Mouse (Mus musculus) limb, embryonic 14.5 days (tissue): ENCODE results near the gene Slc8a1. TPM values are rescaled to one million over a fixed set of nuclear protein-coding genes. Genes with fewer than 3 reads are reported as not detected.

Source experiments
- ATAC-seq: fragments of 200-750 bp; cut with Nextera tagmentation; 2 replicates; pipeline ENCODE4 v1.8.0; 2017; ENCODE audit warnings: low read depth, moderate number of reproducible peaks, moderate TSS enrichment; ENCODE audit not compliant: low FRiP score
- DNase-seq: peaks from one replicate; pipeline ENCODE4 v3.0.0-alpha.2; 2015; ENCODE audit warnings: low spot score
- H3K27ac ChIP-seq: fragments of 300-500 bp; sonication (generic); replicated peaks from 2 replicates; pipeline ENCODE4 v1.5.1; 2014; ENCODE audit warnings: low read depth, mild to moderate bottlenecking, low read length, moderate library complexity, mixed read lengths
- H3K27me3 ChIP-seq: fragments of 300-500 bp; sonication (generic); 2 replicates; pipeline ENCODE4 v1.6.1; 2014; ENCODE audit warnings: low read length, mixed read lengths; ENCODE audit not compliant: control insufficient read depth, insufficient read depth
- H3K36me3 ChIP-seq: fragments of 300-500 bp; sonication (generic); 2 replicates; pipeline ENCODE4 v1.6.1; 2014; ENCODE audit warnings: mild to moderate bottlenecking, low read length, moderate library complexity, mixed read lengths; ENCODE audit not compliant: control insufficient read depth, insufficient read depth
- H3K4me1 ChIP-seq: fragments of 300-500 bp; sonication (generic); 2 replicates; pipeline ENCODE4 v1.6.1; 2014; ENCODE audit warnings: antibody characterized with exemption, low read length, mixed read lengths; ENCODE audit not compliant: control insufficient read depth, insufficient read depth
- H3K4me2 ChIP-seq: fragments of 300-500 bp; sonication (generic); replicated peaks from 2 replicates; pipeline ENCODE4 v1.6.1; 2014; ENCODE audit warnings: low read depth, mild to moderate bottlenecking, low read length, moderate library complexity; ENCODE audit not compliant: severe bottlenecking
- H3K4me3 ChIP-seq: fragments of 300-500 bp; sonication (generic); replicated peaks from 2 replicates; pipeline ENCODE4 v1.5.1; 2014; ENCODE audit warnings: low read length
- H3K9ac ChIP-seq: fragments of 300-500 bp; sonication (generic); 2 replicates; pipeline ENCODE4 v1.6.1; 2014; ENCODE audit warnings: mild to moderate bottlenecking, low read depth, low read length, moderate library complexity; ENCODE audit not compliant: severe bottlenecking
- H3K9me3 ChIP-seq: fragments of 300-500 bp; sonication (generic); 2 replicates; pipeline ENCODE4 v1.6.1; 2016; ENCODE audit warnings: low read length; ENCODE audit not compliant: control insufficient read depth
- POLR2A ChIP-seq: fragments of 200-500 bp; IDR thresholded peaks from 2 replicates; pipeline ENCODE4 v1.8.0; 2012; ENCODE audit warnings: inconsistent platforms, mild to moderate bottlenecking, moderate library complexity, borderline replicate concordance; ENCODE audit not compliant: insufficient read depth, insufficient read length; ENCODE audit errors: extremely low read depth
- WGBS: fragments of 180-500 bp; shearing (Covaris S2); extraction: QIAGEN DNeasy Blood & Tissue Kit; methylation state at CpG from one replicate; pipeline ENCODE4 v1.1.7; 2014; 5-methylcytosine and 5-hydroxymethylcytosine counted together
- polyA plus RNA-seq, 2 experiments: library from polyadenylated mRNA; depleted of rRNA in 1 of 2; stranded (reverse) in 1 of 2; unstranded in 1 of 2; fragments of >200 nt; fragmentation: Nextera tagmentation in 1 of 2; extraction: Ambion mirVana in 1 of 2; gene quantifications; 2 replicates each; pipeline versions ENCODE4 v1.2.1 to v1.2.3; 2012 to 2014

Gene Slc8a1
- polyA plus RNA-seq, 2 experiments = 9.1 to 9.8 TPM

GRCm38 (mm10) chr17:81605219-81605660 is 132.9 kb downstream of the Slc8a1 start:
- DNase-seq (no peak), ATAC-seq (no peak)
- no peaks in the 10 kb centered on the region; the same call in 1 of the 2 replicates for H3K36me3 ChIP-seq
- 53% methylated on average over 4 of the region's 4 CpGs for WGBS
- no peak overlapping the region for H3K27ac ChIP-seq
- no peak for TF ChIP-seq POLR2A
- no peaks in the 10 kb centered on the region for H3K27me3 ChIP-seq
- no peaks in the 10 kb centered on the region for H3K9me3 ChIP-seq
- no peak overlapping the region for H3K9ac ChIP-seq
- no peak overlapping the region for H3K4me2 ChIP-seq
- no peaks in the 10 kb centered on the region; the same call in 1 of the 2 replicates for H3K4me1 ChIP-seq
- H3K4me3 ChIP-seq = no peak overlapping the region

DNA sequence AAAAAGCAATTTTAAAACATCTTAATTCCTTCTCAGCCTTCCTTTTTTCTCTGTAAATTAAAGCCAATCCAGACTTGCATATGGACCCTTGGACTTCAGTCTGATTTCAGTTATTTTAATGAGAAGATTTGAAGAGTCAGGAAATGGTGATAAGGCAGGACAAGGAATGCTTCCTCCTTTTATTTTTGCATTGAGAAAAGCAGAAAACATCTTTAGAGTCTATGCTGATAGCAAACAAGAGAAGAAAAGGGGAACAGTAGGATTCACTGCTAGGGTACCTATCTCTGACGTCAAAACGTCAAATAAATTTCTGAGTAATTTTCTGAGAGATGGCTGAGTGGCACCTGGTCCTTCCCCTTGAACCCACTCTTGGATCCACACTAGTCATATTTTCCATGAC is 139.1 kb downstream of the Slc8a1 start:
- H3K4me1 ChIP-seq = no peaks in the 10 kb centered on the region
- no peaks in the 10 kb centered on the region for H3K27me3 ChIP-seq
- WGBS = 81% methylated on average over 2 of the region's 2 CpGs
- no peaks in the 10 kb centered on the region; the same call in 1 of the 2 replicates for H3K36me3 ChIP-seq
- H3K9ac ChIP-seq = no peak overlapping the region
- ATAC-seq = no peak
- no peaks in the 10 kb centered on the region for H3K9me3 ChIP-seq
- no peak overlapping the region for H3K4me2 ChIP-seq
- H3K27ac ChIP-seq = no peak overlapping the region
- DNase-seq = no peak
- no peak overlapping the region for H3K4me3 ChIP-seq
- no peak for TF ChIP-seq POLR2A

DNA sequence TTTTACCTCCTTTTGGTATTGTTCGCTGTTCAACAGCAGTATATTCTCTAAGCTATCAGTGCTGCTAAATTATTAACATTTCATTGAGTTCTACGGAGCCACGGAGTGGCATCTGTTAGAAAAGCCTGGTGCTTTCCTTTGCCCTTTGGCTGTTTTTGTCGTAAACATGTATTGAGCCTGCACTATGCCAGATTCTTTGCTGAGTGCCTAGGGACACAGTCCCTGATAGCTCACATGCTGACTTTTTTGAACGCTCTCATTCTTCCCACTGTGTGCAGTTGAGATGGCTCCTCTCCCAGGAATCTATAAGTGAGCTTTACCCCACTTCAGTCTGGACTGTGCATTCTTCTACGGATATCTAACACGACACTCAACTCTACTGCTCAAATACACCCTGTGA is 148.4 kb downstream of the Slc8a1 start:
- DNase-seq (no peak), ATAC-seq (no peak)
- no peak overlapping the region for H3K4me3 ChIP-seq
- no peaks in the 10 kb centered on the region for H3K27me3 ChIP-seq
- H3K4me1 ChIP-seq = no peaks in the 10 kb centered on the region
- WGBS = 66% methylated on average over 7 of the region's 7 CpGs
- no peak overlapping the region for H3K27ac ChIP-seq
- no peak overlapping the region for H3K4me2 ChIP-seq
- no peak for TF ChIP-seq POLR2A
- H3K36me3 ChIP-seq = no peaks in the 10 kb centered on the region
- no peaks in the 10 kb centered on the region for H3K9me3 ChIP-seq
- H3K9ac ChIP-seq = no peak overlapping the region

GRCm38 (mm10) chr17:81586759-81587158 is 151.4 kb downstream of the Slc8a1 start:
- Histone ChIP-seq H3K4me3 (no peak overlapping the region), H3K36me3 (no peaks in the 10 kb centered on the region), H3K27me3 (no peaks in the 10 kb centered on the region), H3K27ac (no peak overlapping the region), H3K4me2 (no peak overlapping the region), H3K9me3 (no peaks in the 10 kb centered on the region), H3K9ac (no peak overlapping the region), H3K4me1 (no peaks in the 10 kb centered on the region)
- 77% methylated on average over 5 of the region's 5 CpGs for whole genome bisulfite sequencing
- no peak for TF ChIP-seq POLR2A
- no peak for ATAC-seq
- DNase-seq = no peak

DNA sequence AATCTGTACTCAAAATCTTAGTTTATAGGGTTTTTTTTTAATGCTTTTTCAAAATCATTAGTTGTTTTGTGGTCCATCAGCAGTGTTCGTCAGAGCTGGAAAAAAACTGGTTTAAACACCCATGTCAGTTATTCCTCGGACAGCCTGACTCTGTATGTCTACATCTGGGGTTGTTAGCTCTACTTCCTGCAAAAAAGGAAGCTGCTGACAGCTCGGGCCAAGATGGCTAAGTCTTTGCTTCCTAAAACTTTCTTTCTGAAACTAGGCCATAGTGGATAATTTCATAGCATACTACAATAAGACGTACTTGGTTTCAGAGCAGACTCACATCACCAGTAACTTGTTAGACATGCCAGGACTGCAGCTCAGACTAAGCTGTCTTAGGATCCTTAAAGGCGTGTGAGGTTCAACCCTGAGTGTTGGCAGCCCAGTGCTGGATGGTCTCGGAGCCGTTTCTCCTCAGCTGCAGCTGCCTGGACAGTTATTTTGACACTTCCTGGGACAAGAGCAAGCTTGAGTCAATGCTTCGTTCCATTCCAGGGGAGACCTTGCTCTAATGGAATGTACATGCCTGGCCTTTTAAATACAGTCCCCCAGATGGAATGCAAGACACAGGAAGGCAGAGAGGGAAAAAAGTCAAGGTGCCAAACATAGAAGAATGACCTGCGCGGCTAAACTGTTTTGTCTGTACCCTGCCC is 158.3 kb downstream of the Slc8a1 start:
- Histone ChIP-seq H3K9ac (no peak overlapping the region), H3K4me2 (no peak overlapping the region), H3K9me3 (no peaks in the 10 kb centered on the region), H3K4me1 (0 out of 2 replicates have a peak, but pooled peaks cover 2% of the 10 kb centered on the region), H3K36me3 (no peaks in the 10 kb centered on the region), H3K27ac (no peak overlapping the region), H3K27me3 (no peaks in the 10 kb centered on the region), H3K4me3 (no peak overlapping the region)
- no peak for DNase-seq
- ATAC-seq = no peak
- no peak for TF ChIP-seq POLR2A
- 66% methylated on average over 10 of the region's 10 CpGs for WGBS
